Mouse (Mus musculus): ENCODE data around the gene Tmem56. TPM values are rescaled to one million over a fixed set of nuclear protein-coding genes. Genes with fewer than 3 reads are reported as not detected.

Tmem56 gene
- polyA plus RNA-seq (2015; fragmentation: Nextera tagmentation; extraction: Ambion mirVana) = 18.3 and 23.3 TPM in 2 replicates

- Histone ChIP-seq H3K9me3 (replicated peaks) (no peaks in the 10 kb centered on the region), H3K27me3 (no peaks in the 10 kb centered on the region), H3K4me3 (replicated peaks) (no peak within 1 kb of the TSS), H3K27ac (no peak within 1 kb of the TSS), H3K4me2 (no peak within 1 kb of the TSS), H3K36me3 (no peaks in the 10 kb centered on the region), H3K9ac (no peak within 1 kb of the TSS), H3K4me1 (replicated peaks) (peaks cover 17% of the 10 kb centered on the region)
- WGBS (ENCODE audit: insufficient replicate concordance) = 71% methylated on average over 4 of the region's 4 CpGs
- ATAC-seq (ENCODE audit: low read depth) (no peak), DNase-seq (no peak)
These were observed at the start of gene Tmem56 for GRCm38 (mm10) chr3:121282998-121283397. Gene Tmem56 (minus strand): TSS chr3:121283098.

GRCm38 (mm10) chr3:121330244-121330646 is 47.3 kb upstream of the Tmem56 start:
- WGBS (ENCODE audit: insufficient replicate concordance) = 49% methylated on average over 7 of the region's 7 CpGs
- Histone ChIP-seq H3K27ac (no peak overlapping the region), H3K4me3 (replicated peaks) (no peak overlapping the region), H3K27me3 (no peaks in the 10 kb centered on the region), H3K4me2 (no peak overlapping the region), H3K36me3 (0 out of 2 replicates have a peak, but pooled peaks cover 4% of the 10 kb centered on the region), H3K4me1 (replicated peaks) (peaks cover 21% of the 10 kb centered on the region), H3K9me3 (replicated peaks) (no peaks in the 10 kb centered on the region), H3K9ac (no peak overlapping the region)
- no peak for DNase-seq
- no peak for ATAC-seq (ENCODE audit: low read depth)

- WGBS (ENCODE audit: insufficient replicate concordance) = 66% methylated on average over 10 of the region's 10 CpGs
- ATAC-seq (ENCODE audit: low read depth) = no peak
- no peak overlapping the region for H3K4me3 ChIP-seq (replicated peaks)
- peaks cover 21% of the 10 kb centered on the region; the same call in 1 of the 2 replicates for H3K4me1 ChIP-seq (replicated peaks)
- H3K27me3 ChIP-seq = no peaks in the 10 kb centered on the region
- no peak for DNase-seq
- no peak overlapping the region for H3K9ac ChIP-seq
- no peak overlapping the region for H3K27ac ChIP-seq
- no peak overlapping the region for H3K4me2 ChIP-seq
- no peaks in the 10 kb centered on the region for H3K9me3 ChIP-seq (replicated peaks)
- 0 out of 2 replicates have a peak, but pooled peaks cover 4% of the 10 kb centered on the region for H3K36me3 ChIP-seq
These were observed 46.7 kb upstream of the Tmem56 start for GRCm38 (mm10) chr3:121329647-121330046.

- no peak for ATAC-seq (ENCODE audit: low read depth)
- Histone ChIP-seq H3K4me3 (replicated peaks) (no peak overlapping the region), H3K36me3 (no peaks in the 10 kb centered on the region; the same call in 1 of the 2 replicates), H3K27ac (no peak overlapping the region), H3K4me1 (replicated peaks) (0 out of 2 replicates have a peak, but pooled peaks cover 13% of the 10 kb centered on the region), H3K4me2 (no peak overlapping the region), H3K9me3 (replicated peaks) (no peaks in the 10 kb centered on the region), H3K27me3 (no peaks in the 10 kb centered on the region), H3K9ac (no peak overlapping the region)
- no peak for DNase-seq
- WGBS (ENCODE audit: insufficient replicate concordance) = 87% methylated on average over 5 of the region's 5 CpGs
These were observed 44.5 kb upstream of the Tmem56 start for GRCm38 (mm10) chr3:121327406-121327805.

- DNase-seq (no peak), ATAC-seq (ENCODE audit: low read depth) (no peak)
- Histone ChIP-seq H3K4me2 (no peak overlapping the region), H3K27me3 (no peaks in the 10 kb centered on the region), H3K4me1 (replicated peaks) (no peaks in the 10 kb centered on the region), H3K4me3 (replicated peaks) (no peak overlapping the region), H3K9me3 (replicated peaks) (no peaks in the 10 kb centered on the region), H3K36me3 (peaks cover 3% of the 10 kb centered on the region; the same call in 1 of the 2 replicates), H3K9ac (no peak overlapping the region), H3K27ac (no peak overlapping the region)
- 91% methylated on average over 15 of the region's 15 CpGs for WGBS (ENCODE audit: insufficient replicate concordance)
These were observed 40.5 kb upstream of the Tmem56 start for GRCm38 (mm10) chr3:121323371-121323770.

- 69% methylated on average over 1 of the region's 1 CpGs for WGBS (ENCODE audit: insufficient replicate concordance)
- Histone ChIP-seq H3K4me1 (replicated peaks) (no peaks in the 10 kb centered on the region), H3K4me3 (replicated peaks) (no peak overlapping the region), H3K27ac (no peak overlapping the region), H3K27me3 (no peaks in the 10 kb centered on the region), H3K9ac (no peak overlapping the region), H3K9me3 (replicated peaks) (no peaks in the 10 kb centered on the region), H3K36me3 (peaks cover 14% of the 10 kb centered on the region; the same call in 1 of the 2 replicates), H3K4me2 (no peak overlapping the region)
- ATAC-seq (ENCODE audit: low read depth) = no peak
- no peak for DNase-seq
These were observed 38.0 kb upstream of the Tmem56 start for GRCm38 (mm10) chr3:121320896-121321295.

GRCm38 (mm10) chr3:121319906-121320305 is 37.0 kb upstream of the Tmem56 start:
- ATAC-seq (ENCODE audit: low read depth) (no peak), DNase-seq (no peak)
- Histone ChIP-seq H3K27ac (no peak overlapping the region), H3K36me3 (peaks cover 16% of the 10 kb centered on the region; the same call in 1 of the 2 replicates), H3K27me3 (no peaks in the 10 kb centered on the region), H3K4me3 (replicated peaks) (no peak overlapping the region), H3K9me3 (replicated peaks) (no peaks in the 10 kb centered on the region), H3K4me2 (no peak overlapping the region), H3K4me1 (replicated peaks) (no peaks in the 10 kb centered on the region), H3K9ac (no peak overlapping the region)
- WGBS (ENCODE audit: insufficient replicate concordance) = 91% methylated on average over 6 of the region's 6 CpGs

- H3K36me3 ChIP-seq = peaks cover 15% of the 10 kb centered on the region; the same call in 1 of the 2 replicates
- H3K27ac ChIP-seq = no peak overlapping the region
- ATAC-seq (ENCODE audit: low read depth) = no peak
- H3K4me2 ChIP-seq = no peak overlapping the region
- H3K9ac ChIP-seq = no peak overlapping the region
- no peaks in the 10 kb centered on the region for H3K9me3 ChIP-seq (replicated peaks)
- 87% methylated on average over 7 of the region's 7 CpGs for WGBS (ENCODE audit: insufficient replicate concordance)
- DNase-seq = no peak
- H3K4me1 ChIP-seq (replicated peaks) = no peaks in the 10 kb centered on the region
- no peaks in the 10 kb centered on the region for H3K27me3 ChIP-seq
- H3K4me3 ChIP-seq (replicated peaks) = no peak overlapping the region
These were observed 32.6 kb upstream of the Tmem56 start for GRCm38 (mm10) chr3:121315498-121315897.

GRCm38 (mm10) chr3:121314149-121314548 is 31.3 kb upstream of the Tmem56 start:
- ATAC-seq (ENCODE audit: low read depth) = no peak
- no peak overlapping the region for H3K4me2 ChIP-seq

GRCm38 (mm10) chr3:121312979-121313378 is 30.1 kb upstream of the Tmem56 start:
- Histone ChIP-seq H3K4me1 (replicated peaks) (peaks cover 13% of the 10 kb centered on the region), H3K27me3 (no peaks in the 10 kb centered on the region), H3K4me3 (replicated peaks) (no peak overlapping the region), H3K9me3 (replicated peaks) (no peaks in the 10 kb centered on the region), H3K9ac (no peak overlapping the region), H3K27ac (no peak overlapping the region), H3K36me3 (peaks cover 15% of the 10 kb centered on the region; the same call in 1 of the 2 replicates), H3K4me2 (no peak overlapping the region)
- 77% methylated on average over 9 of the region's 9 CpGs for WGBS (ENCODE audit: insufficient replicate concordance)
- ATAC-seq (ENCODE audit: low read depth) = no peak
- DNase-seq = no peak

More at GRCm38 (mm10) chr3:121314149-121314548, 31.3 kb upstream of the Tmem56 start:
- peaks cover 15% of the 10 kb centered on the region; the same call in 1 of the 2 replicates for H3K36me3 ChIP-seq
- H3K4me3 ChIP-seq (replicated peaks) = no peak overlapping the region
- WGBS (ENCODE audit: insufficient replicate concordance) = 70% methylated on average over 6 of the region's 6 CpGs
- DNase-seq = no peak
- H3K9ac ChIP-seq = no peak overlapping the region
- H3K27me3 ChIP-seq = no peaks in the 10 kb centered on the region
- no peak overlapping the region for H3K27ac ChIP-seq
- peaks cover 8% of the 10 kb centered on the region for H3K4me1 ChIP-seq (replicated peaks)
- no peaks in the 10 kb centered on the region for H3K9me3 ChIP-seq (replicated peaks)

- Histone ChIP-seq H3K4me3 (replicated peaks) (no peak overlapping the region), H3K27ac (no peak overlapping the region), H3K4me2 (no peak overlapping the region), H3K27me3 (no peaks in the 10 kb centered on the region), H3K9ac (no peak overlapping the region), H3K9me3 (replicated peaks) (no peaks in the 10 kb centered on the region), H3K36me3 (peaks cover 15% of the 10 kb centered on the region; the same call in 1 of the 2 replicates), H3K4me1 (replicated peaks) (peaks cover 13% of the 10 kb centered on the region)
- WGBS (ENCODE audit: insufficient replicate concordance) = 67% methylated on average over 6 of the region's 6 CpGs
- no peak for ATAC-seq (ENCODE audit: low read depth)
- DNase-seq = no peak
These were observed 29.5 kb upstream of the Tmem56 start for GRCm38 (mm10) chr3:121312426-121312825.

Measured in liver, embryonic 13.5 days (tissue).